Mouse (Mus musculus) G1E (cell line): Measurements from ENCODE around the gene Duoxa2.

Experiments used
- CTCF ChIP-seq: IDR thresholded peaks from 2 replicates; pipeline ENCODE4 v1.5.1; 2012; ENCODE audit warnings: low read depth, low read length, inconsistent platforms, mixed read lengths
- GATA1 ChIP-seq: IDR thresholded peaks from 2 replicates; pipeline ENCODE4 v1.6.1; 2012; ENCODE audit warnings: borderline replicate concordance, low read length, inconsistent platforms, mixed read lengths
- GATA2 ChIP-seq: IDR thresholded peaks from 2 replicates; pipeline ENCODE4 v1.6.1; 2012; ENCODE audit warnings: low read depth, low read length, inconsistent platforms, borderline replicate concordance
- POLR2AphosphoS5 ChIP-seq: IDR thresholded peaks from 2 replicates; pipeline ENCODE4 v1.6.1; 2012; ENCODE audit warnings: low read depth, low read length, inconsistent platforms; ENCODE audit not compliant: insufficient replicate concordance
- TAL1 ChIP-seq: conservative IDR thresholded peaks from 2 replicates; pipeline ENCODE4 v1.6.1; 2012; ENCODE audit warnings: low read depth, low read length, inconsistent platforms, mixed read lengths

DNA sequence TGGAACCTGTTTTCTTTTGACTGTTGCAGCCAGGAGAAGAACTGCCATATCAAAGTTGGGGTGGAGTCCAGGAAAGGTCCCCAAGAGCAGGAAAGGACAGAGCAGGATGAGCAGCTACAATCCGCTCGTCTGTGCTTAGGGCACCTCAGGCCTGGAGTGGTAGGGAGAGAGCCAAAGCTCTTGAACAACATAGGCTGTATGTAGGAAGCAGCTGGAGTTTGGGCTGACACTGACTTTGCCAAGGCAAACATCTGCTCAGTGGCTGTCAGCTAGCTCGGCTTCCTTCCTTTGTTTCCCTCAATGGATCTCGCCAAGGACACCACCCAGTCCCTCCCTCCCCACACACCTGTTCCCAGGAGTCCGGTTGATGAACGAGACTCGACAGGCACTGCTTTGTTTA lies 12.6 kb upstream of the Duoxa2 start:
- no peak for TF ChIP-seq POLR2AphosphoS5
- no peak for TF ChIP-seq CTCF
- TF ChIP-seq GATA1 = no peak
- TF ChIP-seq TAL1 = no peak
- no peak for TF ChIP-seq GATA2
